Mouse (Mus musculus): Measurements from ENCODE around the gene Fkbpl. TPM values are rescaled to one million over a fixed set of nuclear protein-coding genes. Genes with fewer than 3 reads are reported as not detected.

Fkbpl gene
- total RNA-seq, 1 experiment from 2014 or later, result 17.2 TPM

DNA sequence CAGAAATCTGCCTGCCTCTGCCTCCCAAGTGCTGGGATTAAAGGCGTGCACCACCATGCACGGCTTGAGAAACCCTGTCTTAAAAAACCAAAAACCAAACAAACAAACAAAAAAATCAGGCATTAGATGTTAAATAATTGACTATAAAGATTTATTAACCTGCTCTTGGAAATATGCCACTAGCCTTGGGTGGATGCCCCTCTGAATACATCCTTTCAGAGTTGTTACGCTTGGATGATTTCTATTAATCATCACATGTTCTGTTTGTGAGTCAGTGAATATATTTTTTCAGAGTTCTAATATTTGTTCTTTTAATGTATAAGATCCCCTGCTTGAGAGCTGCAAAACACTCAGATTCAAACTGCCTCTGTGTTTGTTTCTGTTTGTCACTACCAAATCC is 19.6 kb upstream of the Fkbpl start:
- ATAC-seq (ENCODE audit: extremely low read depth, insufficient number of reproducible peaks, low FRiP score, poor library complexity, severe bottlenecking), result no peak

DNA sequence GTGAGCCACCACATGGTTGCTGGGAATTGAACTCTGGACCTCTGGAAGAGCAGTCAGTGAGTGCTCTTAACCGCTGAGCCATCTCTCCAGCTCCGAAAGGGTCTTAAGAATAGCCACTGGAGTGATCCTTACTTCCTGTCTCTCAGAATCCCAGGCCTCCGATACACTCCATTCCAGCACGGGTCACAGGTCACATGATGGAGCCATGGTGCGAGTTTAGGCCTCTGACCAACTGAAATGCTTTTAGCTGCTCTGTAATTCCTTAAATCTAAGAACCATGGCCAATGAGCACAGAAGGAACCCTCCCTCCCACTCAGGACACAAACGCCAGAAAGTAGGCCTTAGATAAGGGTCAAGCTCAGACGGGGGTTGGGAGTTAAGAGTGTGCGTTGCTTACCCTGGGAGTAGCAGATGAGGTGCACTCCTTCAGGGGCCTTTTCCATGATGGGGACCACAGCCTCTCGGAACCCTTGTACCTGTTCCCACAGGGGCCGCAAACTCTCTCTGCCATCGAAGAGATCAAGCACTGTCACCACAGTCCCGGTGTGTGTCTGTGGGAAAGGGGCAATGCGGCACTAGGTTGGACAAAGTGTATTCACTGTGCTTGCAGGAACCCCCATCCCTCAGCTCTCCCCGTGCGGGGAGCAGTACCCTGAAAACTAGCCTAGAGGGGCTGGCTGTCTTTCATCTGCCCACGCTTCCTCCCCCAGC is 18.3 kb upstream of the Fkbpl start:
- ATAC-seq (ENCODE audit: extremely low read depth, insufficient number of reproducible peaks, low FRiP score, poor library complexity, severe bottlenecking), result no peak

DNA sequence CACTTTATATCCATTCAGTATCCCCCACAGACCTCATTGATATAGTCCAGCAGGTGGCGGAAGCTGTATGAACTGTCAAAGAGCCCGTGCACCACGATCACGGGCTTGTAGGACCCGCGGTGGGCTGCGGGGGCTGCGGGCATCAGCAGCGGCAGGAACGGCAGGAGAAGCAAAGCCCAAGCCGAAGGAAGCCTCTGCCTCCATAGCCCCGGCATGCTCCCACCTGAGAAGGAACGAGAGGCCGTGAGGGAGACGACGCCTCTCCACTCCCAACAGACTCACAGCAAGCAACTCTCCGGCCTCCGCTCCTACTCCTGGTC is 17.8 kb upstream of the Fkbpl start:
- ATAC-seq (ENCODE audit: extremely low read depth, insufficient number of reproducible peaks, low FRiP score, poor library complexity, severe bottlenecking), result peak; percentile 40; the same call in 1 of the 2 replicates

DNA sequence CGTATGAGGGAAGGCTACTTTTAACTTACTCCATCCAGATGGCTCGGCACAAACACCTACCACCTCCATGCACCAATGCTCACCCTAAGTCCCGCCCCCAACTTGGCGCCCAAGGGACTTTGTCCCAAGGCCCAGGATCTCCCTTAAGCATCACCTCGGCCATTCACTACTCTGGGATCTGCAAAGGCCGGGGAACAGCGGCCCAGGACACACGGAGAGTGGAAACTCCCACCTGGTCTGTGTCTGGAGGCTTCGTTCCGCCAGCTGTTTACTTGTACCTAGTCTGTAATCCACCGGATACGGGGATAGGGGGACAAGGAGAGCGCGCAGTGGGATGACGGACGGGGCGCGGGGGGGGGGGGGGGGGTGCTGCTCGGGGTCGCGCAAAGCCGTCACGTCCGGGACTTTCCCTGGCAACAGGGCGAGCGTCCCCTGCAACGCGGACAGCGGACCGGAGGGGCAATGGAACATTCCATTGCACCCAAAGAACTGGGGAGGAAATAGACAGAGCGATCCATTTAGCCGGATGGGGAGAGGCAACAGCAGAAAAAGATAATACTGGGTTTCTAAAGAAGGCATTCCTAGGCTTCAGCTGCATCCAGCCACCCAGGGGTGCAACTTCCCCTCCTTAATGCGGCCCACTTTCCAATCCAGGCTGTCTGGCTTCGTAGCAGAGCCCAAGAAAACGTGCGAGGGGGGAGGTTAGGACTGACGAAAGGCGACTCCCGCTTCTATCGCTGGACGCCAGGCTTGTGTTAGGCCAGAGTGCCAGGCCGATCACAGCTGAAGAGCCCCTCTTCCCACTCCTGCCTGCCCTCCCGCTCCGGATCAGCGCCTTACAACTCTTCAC is 17.2 kb upstream of the Fkbpl start:
- ATAC-seq (ENCODE audit: extremely low read depth, insufficient number of reproducible peaks, low FRiP score, poor library complexity, severe bottlenecking), result peak; percentile 31; the same call in 1 of the 2 replicates

DNA sequence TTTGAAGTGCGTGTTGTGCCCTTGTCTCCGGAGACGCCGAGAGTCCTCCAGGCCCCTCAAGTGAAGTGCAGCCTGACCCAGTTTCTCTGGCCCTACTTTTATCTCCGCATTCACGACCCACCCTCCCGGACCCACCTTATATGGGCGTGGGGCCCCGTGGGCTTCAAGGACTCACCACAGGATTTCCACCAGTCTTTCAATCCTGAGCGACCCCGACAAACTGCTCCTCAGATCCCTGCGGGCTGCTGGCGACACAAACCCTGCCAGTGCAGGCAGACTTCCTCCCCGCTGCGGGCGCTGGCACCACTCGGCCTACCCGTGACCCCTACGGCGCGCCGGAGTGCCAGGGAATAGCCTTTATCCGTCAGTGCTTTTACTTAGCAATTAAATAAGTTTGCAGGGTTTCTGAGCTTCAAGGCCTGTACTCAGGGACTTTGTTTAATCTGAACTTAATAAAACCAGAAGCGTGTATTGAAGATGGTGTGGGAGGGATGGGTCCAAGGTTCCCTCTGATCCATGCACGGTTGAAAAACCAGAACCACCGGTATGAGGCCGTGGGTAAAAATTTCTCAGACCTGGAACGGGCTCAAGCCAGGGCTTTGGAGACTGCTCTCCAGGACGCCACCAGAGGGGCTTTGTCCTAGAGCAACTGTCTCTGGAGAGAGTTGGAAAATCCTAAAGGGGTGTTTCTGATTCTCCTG is 16.5 kb upstream of the Fkbpl start, which contains the start of gene Ppt2:
Ppt2 (minus strand) TSS at position 568 of the 701 bp plus-strand sequence.
- no peak for ATAC-seq (ENCODE audit: extremely low read depth, insufficient number of reproducible peaks, low FRiP score, poor library complexity, severe bottlenecking)

DNA sequence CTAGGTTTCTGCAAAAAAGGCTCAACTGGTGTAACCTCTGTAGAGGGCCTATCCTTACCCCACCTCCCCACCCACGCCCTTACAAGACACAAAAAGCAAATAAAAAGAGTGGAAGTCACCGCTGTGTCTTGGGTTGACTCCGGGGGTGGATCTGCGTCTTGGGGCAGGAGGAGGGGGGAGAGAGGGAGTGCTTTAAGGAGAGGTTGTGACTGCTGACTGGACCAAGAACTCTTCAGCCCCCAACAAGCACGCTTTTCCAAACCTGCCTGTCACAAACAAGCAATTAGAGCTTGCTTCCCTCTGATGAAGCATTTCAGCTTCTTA is 16.0 kb upstream of the Fkbpl start:
- no peak for ATAC-seq (ENCODE audit: extremely low read depth, insufficient number of reproducible peaks, low FRiP score, poor library complexity, severe bottlenecking)

DNA sequence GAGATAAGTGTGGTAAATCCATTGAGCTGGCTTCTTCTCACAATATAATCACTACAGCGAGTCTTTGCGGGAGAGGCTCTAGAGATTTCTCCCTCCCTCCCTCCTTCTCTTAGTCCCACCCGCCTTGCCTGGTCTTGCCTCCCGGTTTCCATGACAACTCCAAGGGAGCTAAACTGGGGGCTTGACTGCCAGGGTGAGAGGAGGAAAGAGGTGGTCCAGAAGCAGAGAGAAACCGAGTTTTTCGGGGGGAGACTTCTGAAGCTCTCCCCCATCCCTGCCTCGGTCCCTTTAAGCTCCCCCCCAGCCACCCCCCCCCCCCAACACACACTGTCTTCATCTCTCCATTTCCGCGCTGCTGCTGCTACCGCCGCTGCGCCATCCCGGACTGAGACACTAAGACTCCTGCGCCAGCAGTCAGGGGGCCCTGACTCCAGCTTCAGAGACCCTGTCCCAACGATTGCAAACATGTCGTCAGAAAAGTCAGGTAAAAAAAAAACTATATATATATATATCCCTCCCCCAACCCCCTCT is 15.3 kb upstream of the Fkbpl start, which contains the start of gene Prrt1:
Prrt1 (plus strand) TSS at position 313 of the 531 bp plus-strand sequence.
- ATAC-seq (ENCODE audit: extremely low read depth, insufficient number of reproducible peaks, low FRiP score, poor library complexity, severe bottlenecking), result no peak

DNA sequence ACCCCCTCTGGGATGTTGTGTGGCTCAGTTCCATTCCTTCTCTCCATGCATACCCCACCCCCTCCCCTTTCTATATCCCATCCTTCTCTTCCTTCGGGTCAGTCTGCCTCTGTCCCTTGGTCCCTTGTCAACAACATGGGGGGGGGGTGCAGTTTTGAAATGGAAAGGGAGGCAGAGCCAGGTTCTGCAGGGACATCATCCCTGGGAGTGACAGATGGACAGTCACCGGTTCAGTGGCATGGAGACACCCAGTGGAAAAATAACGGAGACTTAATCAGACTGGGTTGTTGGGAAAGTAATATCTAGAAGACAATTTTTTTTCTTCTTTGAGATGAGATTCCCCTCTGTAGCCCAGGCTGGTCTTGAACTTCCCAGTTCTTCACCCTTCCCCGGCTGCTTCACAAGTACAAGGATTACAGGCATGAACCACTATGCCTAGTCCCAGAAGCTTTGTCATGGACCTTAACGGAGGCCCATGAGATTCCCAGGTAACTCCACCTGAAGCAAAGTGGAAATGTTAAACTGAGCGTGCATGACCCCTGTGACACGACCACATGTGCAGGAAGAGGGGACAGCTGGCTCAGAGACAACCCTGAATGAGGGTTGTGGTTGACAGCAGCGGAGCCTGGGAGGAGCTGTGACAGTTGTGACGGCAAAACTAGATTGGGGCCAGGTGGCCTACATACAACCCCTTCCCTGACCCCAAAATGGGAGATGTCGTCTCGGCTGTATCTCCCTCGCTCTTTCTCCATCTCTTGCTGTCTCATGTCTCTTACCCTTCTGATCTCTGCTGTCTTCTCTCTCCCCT is 14.6 kb upstream of the Fkbpl start:
- no peak for ATAC-seq (ENCODE audit: extremely low read depth, insufficient number of reproducible peaks, low FRiP score, poor library complexity, severe bottlenecking)

DNA sequence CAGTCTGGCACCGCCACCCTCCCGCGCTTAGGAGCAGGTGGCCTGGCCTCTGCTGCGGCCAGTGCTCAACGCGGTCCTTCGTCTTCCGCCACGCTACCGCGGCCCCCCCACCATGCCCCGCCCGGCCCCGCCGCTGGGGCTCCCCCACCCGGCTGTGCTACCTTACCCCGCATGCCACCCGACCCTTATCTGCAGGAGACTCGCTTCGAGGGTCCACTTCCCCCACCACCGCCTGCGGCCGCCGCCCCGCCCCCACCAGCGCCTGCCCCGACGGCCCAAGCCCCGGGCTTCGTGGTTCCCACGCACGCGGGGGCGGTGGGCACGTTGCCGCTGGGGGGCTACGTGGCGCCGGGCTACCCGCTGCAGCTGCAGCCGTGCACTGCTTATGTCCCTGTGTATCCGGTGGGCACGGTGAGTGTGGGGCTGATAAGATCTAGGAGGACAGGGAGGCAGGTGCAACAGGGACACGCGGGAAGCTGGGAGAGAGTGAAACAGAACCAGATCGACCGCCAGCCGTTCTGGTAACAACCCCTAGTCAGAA is 13.7 kb upstream of the Fkbpl start:
- no peak for ATAC-seq (ENCODE audit: extremely low read depth, insufficient number of reproducible peaks, low FRiP score, poor library complexity, severe bottlenecking)

DNA sequence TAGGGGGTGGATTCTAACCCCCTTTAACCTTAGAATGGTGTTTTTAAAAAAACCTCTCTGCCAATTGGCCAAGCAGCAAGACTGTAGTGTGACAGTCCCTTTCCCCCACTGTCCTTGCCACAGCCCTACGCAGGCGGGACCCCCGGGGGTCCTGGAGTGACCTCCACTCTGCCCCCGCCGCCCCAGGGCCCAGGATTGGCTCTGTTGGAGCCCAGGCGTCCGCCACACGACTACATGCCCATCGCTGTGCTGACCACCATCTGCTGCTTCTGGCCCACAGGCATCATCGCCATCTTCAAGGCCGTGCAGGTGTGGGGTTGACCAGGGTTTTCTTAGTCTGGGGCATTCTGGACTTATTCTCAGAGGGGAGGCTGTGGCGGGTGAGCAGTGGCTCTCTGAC is 12.9 kb upstream of the Fkbpl start:
- no peak for ATAC-seq (ENCODE audit: extremely low read depth, insufficient number of reproducible peaks, low FRiP score, poor library complexity, severe bottlenecking)

DNA sequence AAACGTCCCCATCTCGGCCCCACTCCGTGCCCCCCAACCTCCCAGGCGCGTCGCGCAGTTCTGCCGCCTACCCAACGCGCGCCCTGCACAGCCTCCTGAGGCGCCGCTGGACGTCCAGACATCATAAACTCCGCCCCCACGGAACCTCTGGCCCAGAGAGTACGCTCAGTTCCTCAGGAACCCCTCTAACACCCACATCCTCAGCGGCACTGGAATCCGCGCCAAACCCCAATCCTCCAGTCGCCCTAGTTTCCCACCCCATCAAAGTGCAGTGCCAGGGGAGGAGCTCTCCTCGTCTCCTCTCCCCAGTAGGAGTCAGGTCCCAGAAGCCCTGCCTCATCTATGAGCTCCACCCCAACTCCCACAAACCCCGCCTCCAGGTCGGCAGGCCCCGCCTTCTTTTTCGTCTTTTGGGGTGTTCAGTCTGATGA is 12.3 kb upstream of the Fkbpl start:
- ATAC-seq (ENCODE audit: extremely low read depth, insufficient number of reproducible peaks, low FRiP score, poor library complexity, severe bottlenecking), result peak; percentile 59

DNA sequence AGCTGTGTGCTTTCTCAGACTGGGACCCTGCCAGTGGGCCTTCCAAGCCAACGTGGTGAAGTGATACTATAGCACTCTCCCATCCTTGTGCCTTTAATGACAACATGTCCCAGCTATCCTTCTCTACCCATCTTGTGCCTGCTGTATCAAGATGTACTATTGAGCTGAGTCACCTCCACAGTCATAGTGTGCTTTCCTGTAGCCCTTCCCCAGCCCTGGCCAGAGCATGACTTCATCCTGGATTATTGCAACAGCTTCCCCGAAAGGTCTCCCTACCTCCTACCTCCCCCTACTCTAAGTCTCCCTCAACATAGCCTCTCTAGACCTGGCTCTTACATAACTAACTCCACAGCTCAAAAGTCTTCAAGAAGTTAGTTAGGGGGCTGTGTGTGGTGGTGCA is 8.9 kb upstream of the Fkbpl start:
- no peak for ATAC-seq (ENCODE audit: extremely low read depth, insufficient number of reproducible peaks, low FRiP score, poor library complexity, severe bottlenecking)

DNA sequence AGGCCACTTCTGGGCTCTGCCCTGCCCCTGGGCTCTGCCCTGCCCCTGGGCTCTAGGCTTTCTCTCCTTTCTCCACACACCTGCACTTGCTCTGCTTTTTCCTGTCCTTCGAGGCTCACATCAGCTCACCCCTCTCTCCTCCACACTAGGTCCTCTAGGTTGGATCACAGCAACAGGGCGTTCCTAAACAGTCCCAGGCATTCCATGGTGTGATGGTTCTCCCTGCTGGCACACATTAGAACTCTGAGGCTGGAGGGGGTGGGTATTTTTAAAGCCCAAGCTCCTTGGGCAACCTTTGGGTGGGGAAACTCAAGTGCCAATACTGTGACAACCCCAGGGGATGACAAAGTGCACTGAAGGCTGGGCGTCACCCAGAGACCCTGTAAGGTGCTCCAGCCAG is 7.1 kb upstream of the Fkbpl start:
- no peak for ATAC-seq (ENCODE audit: extremely low read depth, insufficient number of reproducible peaks, low FRiP score, poor library complexity, severe bottlenecking)

DNA sequence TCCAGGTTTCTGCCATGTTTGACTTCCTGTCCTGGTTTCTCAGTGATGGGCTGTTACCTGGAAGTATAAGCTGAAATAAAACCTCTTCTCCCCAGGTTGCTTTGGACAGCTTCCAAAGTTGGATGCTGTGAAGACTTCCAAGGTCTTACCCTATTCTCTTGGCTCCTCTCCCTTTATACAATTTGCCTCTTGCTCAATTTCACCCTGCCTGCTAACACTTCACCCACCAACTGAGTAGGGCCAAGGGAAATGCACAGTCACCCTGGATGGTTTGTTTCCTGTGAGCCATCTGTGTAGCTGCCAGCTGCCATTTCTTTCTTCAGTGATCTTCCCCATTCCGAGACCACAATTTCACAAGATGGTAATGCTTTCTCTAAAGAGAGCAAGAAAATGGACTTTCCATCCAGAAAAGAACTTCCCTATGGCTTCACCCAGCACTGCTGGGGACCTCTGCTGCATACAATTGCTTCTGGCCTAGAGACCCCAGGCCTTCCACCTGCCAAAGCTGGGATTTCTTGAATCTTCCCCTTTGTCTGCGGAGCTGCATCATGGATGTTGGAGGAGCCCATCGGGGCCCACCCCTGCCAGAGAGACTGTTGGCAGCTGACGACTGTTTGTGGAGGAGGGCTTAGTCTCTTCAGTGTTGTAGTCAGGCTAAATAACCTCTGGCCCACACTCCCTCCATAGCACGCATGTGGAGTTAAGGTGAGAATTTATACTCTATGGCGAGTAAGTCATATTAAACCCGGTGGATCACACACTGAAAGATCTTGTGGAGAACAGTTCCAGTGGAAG is 4.9 kb upstream of the Fkbpl start:
- peak; percentile 83 for ATAC-seq (ENCODE audit: extremely low read depth, insufficient number of reproducible peaks, low FRiP score, poor library complexity, severe bottlenecking)

DNA sequence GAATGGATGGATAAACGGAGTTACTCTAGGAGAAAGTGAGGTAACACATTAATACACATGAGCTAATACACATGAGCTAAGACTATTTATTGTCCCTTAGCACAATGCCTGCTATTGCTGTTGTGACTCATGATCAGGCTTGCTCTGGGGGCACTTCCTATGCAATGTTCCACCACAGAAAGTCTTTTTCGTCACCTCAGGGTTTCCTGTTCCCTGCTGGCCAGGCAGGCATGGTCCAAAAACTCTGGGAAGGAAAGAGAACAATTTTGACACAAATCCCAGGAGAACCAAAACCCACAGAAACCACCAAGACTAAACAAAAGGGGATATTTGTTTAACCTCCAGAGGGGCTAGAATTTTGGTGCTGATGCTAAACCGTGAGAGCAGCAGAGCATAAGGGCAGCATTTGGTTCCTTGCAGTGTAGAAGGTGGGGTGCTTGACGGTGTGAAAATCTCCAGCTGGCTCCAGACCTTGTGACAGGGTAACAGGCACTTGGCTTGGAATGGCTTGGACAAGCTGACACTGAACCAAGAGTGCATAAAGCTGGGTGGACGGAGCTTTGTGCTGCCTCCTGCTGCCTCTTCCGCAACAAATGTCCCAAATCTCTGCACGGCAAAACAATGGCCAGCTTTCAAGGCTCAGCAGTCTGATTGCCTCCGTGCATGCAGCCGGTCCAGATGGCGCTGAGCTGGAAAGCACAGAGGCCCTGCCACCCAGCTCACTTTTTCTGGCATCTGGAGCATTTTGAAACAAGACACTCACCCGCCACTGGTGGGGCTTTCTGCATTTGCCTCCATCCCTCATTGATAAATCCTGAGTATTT is 3.6 kb upstream of the Fkbpl start:
- no peak for ATAC-seq (ENCODE audit: extremely low read depth, insufficient number of reproducible peaks, low FRiP score, poor library complexity, severe bottlenecking)

DNA sequence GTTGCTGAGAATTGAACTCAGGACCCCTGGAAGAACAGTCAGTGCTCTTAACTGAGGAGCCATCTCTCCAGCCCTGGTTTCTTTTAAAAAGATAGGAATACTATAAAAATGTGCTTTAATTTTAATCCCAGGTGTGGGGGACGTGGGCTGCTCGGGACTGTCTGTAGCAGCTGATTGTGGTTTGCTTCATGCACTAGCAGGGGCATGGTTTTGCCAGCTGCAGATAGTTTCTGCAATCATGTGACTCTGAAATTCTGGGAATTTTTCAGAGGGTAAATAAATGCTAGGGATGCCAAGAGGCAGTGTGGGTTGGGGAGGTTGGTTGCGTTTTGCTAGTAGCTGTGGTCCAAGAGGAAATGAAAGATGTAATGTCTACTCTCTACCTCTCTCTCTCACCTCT is 2.6 kb upstream of the Fkbpl start:
- ATAC-seq (ENCODE audit: extremely low read depth, insufficient number of reproducible peaks, low FRiP score, poor library complexity, severe bottlenecking), result no peak

DNA sequence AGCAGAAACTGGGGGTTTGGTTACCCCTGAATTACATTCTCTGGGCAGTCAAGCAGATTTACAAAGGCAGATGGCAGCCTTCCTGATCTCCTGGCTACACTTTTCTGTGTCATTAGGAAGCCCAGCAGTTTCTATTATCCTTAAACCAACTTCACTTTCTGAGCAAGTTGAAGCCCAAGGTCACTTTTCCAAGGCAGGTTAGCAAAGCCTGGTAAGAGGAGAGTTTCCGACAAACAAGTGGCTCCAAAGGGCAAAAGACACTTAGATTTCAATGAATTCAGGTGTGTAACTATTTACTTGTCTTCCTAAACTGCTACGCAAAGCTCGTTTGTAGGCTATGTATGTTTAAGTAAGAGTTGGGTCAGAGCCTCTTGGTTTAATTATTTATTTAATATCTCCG is 1.2 kb upstream of the Fkbpl start:
- no peak for ATAC-seq (ENCODE audit: extremely low read depth, insufficient number of reproducible peaks, low FRiP score, poor library complexity, severe bottlenecking)

Data from neutrophil, adult 5-6 weeks (primary cell).